Mouse (Mus musculus): ENCODE data around the gene Uba7. TPM values are rescaled to one million over a fixed set of nuclear protein-coding genes. Genes with fewer than 3 reads are reported as not detected.

The Uba7 gene
- polyA plus RNA-seq, 1 experiment from 2014 or later: 24.6 TPM

- H3K9me3 ChIP-seq: no peaks in the 10 kb centered on the region
- H3K4me1 ChIP-seq: no peaks in the 10 kb centered on the region
- H3K9ac ChIP-seq: no peak overlapping the region
- no peak overlapping the region for H3K4me3 ChIP-seq
- no peak overlapping the region for H3K27ac ChIP-seq
- ATAC-seq (ENCODE audit: insufficient number of reproducible peaks, insufficient read depth, low FRiP score, low TSS enrichment): no peak
- WGBS: 18% methylated on average over 5 of the region's 5 CpGs
- no peaks in the 10 kb centered on the region for H3K27me3 ChIP-seq
- H3K36me3 ChIP-seq: peaks cover 50% of the 10 kb centered on the region
- no peak overlapping the region for H3K4me2 ChIP-seq (replicated peaks)
Measured at GRCm38 (mm10) chr9:107963700-107964099, 11.6 kb upstream of the Uba7 start.

- no peak for ATAC-seq (ENCODE audit: insufficient number of reproducible peaks, insufficient read depth, low FRiP score, low TSS enrichment)
- Histone ChIP-seq H3K4me2 (replicated peaks) (no peak overlapping the region), H3K4me1 (no peaks in the 10 kb centered on the region), H3K27ac (no peak overlapping the region), H3K36me3 (peaks cover 48% of the 10 kb centered on the region), H3K4me3 (no peak overlapping the region), H3K9me3 (no peaks in the 10 kb centered on the region), H3K9ac (no peak overlapping the region), H3K27me3 (no peaks in the 10 kb centered on the region)
- WGBS: 89% methylated on average over 9 of the region's 9 CpGs
Measured at GRCm38 (mm10) chr9:107964681-107965080, 10.6 kb upstream of the Uba7 start.

- no peak for ATAC-seq (ENCODE audit: insufficient number of reproducible peaks, insufficient read depth, low FRiP score, low TSS enrichment)
- Histone ChIP-seq H3K36me3 (peaks cover 44% of the 10 kb centered on the region), H3K9ac (no peak overlapping the region), H3K9me3 (no peaks in the 10 kb centered on the region), H3K27ac (no peak overlapping the region), H3K4me3 (no peak overlapping the region), H3K4me2 (replicated peaks) (no peak overlapping the region), H3K4me1 (no peaks in the 10 kb centered on the region), H3K27me3 (no peaks in the 10 kb centered on the region)
- 86% methylated on average over 10 of the region's 10 CpGs for WGBS
Measured at GRCm38 (mm10) chr9:107966676-107967075, 8.6 kb upstream of the Uba7 start.

- Histone ChIP-seq H3K4me3 (no peak overlapping the region), H3K27ac (no peak overlapping the region), H3K4me1 (no peaks in the 10 kb centered on the region), H3K27me3 (no peaks in the 10 kb centered on the region), H3K9me3 (no peaks in the 10 kb centered on the region), H3K9ac (no peak overlapping the region), H3K4me2 (replicated peaks) (no peak overlapping the region), H3K36me3 (peaks cover 40% of the 10 kb centered on the region)
- 84% methylated on average over 6 of the region's 6 CpGs for WGBS
- ATAC-seq (ENCODE audit: insufficient number of reproducible peaks, insufficient read depth, low FRiP score, low TSS enrichment): no peak
Measured at GRCm38 (mm10) chr9:107967437-107967836, 7.9 kb upstream of the Uba7 start.

- Histone ChIP-seq H3K4me3 (no peak overlapping the region), H3K4me2 (replicated peaks) (no peak overlapping the region), H3K27me3 (no peaks in the 10 kb centered on the region), H3K36me3 (peaks cover 39% of the 10 kb centered on the region), H3K4me1 (no peaks in the 10 kb centered on the region), H3K9me3 (no peaks in the 10 kb centered on the region), H3K9ac (no peak overlapping the region), H3K27ac (no peak overlapping the region)
- ATAC-seq (ENCODE audit: insufficient number of reproducible peaks, insufficient read depth, low FRiP score, low TSS enrichment): no peak
- 89% methylated on average over 7 of the region's 7 CpGs for WGBS
Measured at GRCm38 (mm10) chr9:107968531-107968930, 6.8 kb upstream of the Uba7 start.

- no peak overlapping the region for H3K9ac ChIP-seq
- no peaks in the 10 kb centered on the region for H3K4me1 ChIP-seq
- peaks cover 39% of the 10 kb centered on the region for H3K36me3 ChIP-seq
- 95% methylated on average over 5 of the region's 5 CpGs for WGBS
- H3K9me3 ChIP-seq: no peaks in the 10 kb centered on the region
- H3K27me3 ChIP-seq: no peaks in the 10 kb centered on the region
- no peak for ATAC-seq (ENCODE audit: insufficient number of reproducible peaks, insufficient read depth, low FRiP score, low TSS enrichment)
- H3K4me3 ChIP-seq: no peak overlapping the region
- H3K27ac ChIP-seq: no peak overlapping the region
- no peak overlapping the region for H3K4me2 ChIP-seq (replicated peaks)
Measured at GRCm38 (mm10) chr9:107970311-107970710, 5.0 kb upstream of the Uba7 start.

- WGBS: 76% methylated on average over 8 of the region's 8 CpGs
- peaks cover 35% of the 10 kb centered on the region for H3K36me3 ChIP-seq
- ATAC-seq (ENCODE audit: insufficient number of reproducible peaks, insufficient read depth, low FRiP score, low TSS enrichment): no peak
Measured at GRCm38 (mm10) chr9:107971690-107972541, 3.4 kb upstream of the Uba7 start.

GRCm38 (mm10) chr9:107974491-107975171 lies 674 bp upstream of the Uba7 start:
- no peaks in the 10 kb centered on the region for H3K27me3 ChIP-seq
- ATAC-seq (ENCODE audit: insufficient number of reproducible peaks, insufficient read depth, low FRiP score, low TSS enrichment): no peak
- H3K9ac ChIP-seq: no peak overlapping the region
- H3K36me3 ChIP-seq: peaks cover 21% of the 10 kb centered on the region
- H3K4me2 ChIP-seq (replicated peaks): no peak overlapping the region
- no peaks in the 10 kb centered on the region for H3K9me3 ChIP-seq
- WGBS: 74% methylated on average over 10 of the region's 10 CpGs
- H3K4me3 ChIP-seq: no peak overlapping the region
- H3K4me1 ChIP-seq: peaks cover 8% of the 10 kb centered on the region; the same call in 1 of the 2 replicates
- peak overlapping the region; percentile 1 for H3K27ac ChIP-seq

More at GRCm38 (mm10) chr9:107971690-107972541, 3.4 kb upstream of the Uba7 start:
- Histone ChIP-seq H3K27ac (no peak overlapping the region), H3K4me3 (no peak overlapping the region), H3K4me1 (peaks cover 5% of the 10 kb centered on the region; the same call in 1 of the 2 replicates), H3K4me2 (replicated peaks) (no peak overlapping the region), H3K27me3 (no peaks in the 10 kb centered on the region), H3K9me3 (no peaks in the 10 kb centered on the region), H3K9ac (no peak overlapping the region)

- H3K27me3 ChIP-seq: no peaks in the 10 kb centered on the region
- no peaks in the 10 kb centered on the region for H3K36me3 ChIP-seq
- H3K9me3 ChIP-seq: no peaks in the 10 kb centered on the region
- H3K9ac ChIP-seq: no peak overlapping the region
- no peak overlapping the region for H3K4me2 ChIP-seq (replicated peaks)
- no peak for ATAC-seq (ENCODE audit: insufficient number of reproducible peaks, insufficient read depth, low FRiP score, low TSS enrichment)
- H3K4me3 ChIP-seq: no peak overlapping the region
- peaks cover 41% of the 10 kb centered on the region for H3K4me1 ChIP-seq
- 88% methylated on average over 12 of the region's 12 CpGs for WGBS
- H3K27ac ChIP-seq: no peak overlapping the region
Measured at GRCm38 (mm10) chr9:107978815-107979214, 3.5 kb downstream of the Uba7 start.

GRCm38 (mm10) chr9:107981684-107982605 lies 6.6 kb downstream of the Uba7 start:
- Histone ChIP-seq H3K27ac (peak overlapping the region; percentile 98), H3K4me2 (replicated peaks) (peak overlapping the region; percentile 88), H3K4me1 (peaks cover 43% of the 10 kb centered on the region), H3K27me3 (no peaks in the 10 kb centered on the region), H3K4me3 (peak overlapping the region; percentile 87), H3K36me3 (no peaks in the 10 kb centered on the region), H3K9ac (peak overlapping the region; percentile 88; the same call in 1 of the 2 replicates), H3K9me3 (no peaks in the 10 kb centered on the region)
- WGBS: 15% methylated on average over 7 of the region's 7 CpGs
- peak; percentile 59 for ATAC-seq (ENCODE audit: insufficient number of reproducible peaks, insufficient read depth, low FRiP score, low TSS enrichment)

- Histone ChIP-seq H3K9ac (peak within 1 kb of the TSS; percentile 88), H3K4me2 (replicated peaks) (peak within 1 kb of the TSS; percentile 88), H3K27me3 (no peaks in the 10 kb centered on the region), H3K4me1 (peaks cover 48% of the 10 kb centered on the region), H3K27ac (peak within 1 kb of the TSS; percentile 98), H3K4me3 (peak within 1 kb of the TSS; percentile 87), H3K9me3 (no peaks in the 10 kb centered on the region), H3K36me3 (no peaks in the 10 kb centered on the region)
- ATAC-seq (ENCODE audit: insufficient number of reproducible peaks, insufficient read depth, low FRiP score, low TSS enrichment): peak; percentile 75
- WGBS: 14% methylated on average over 13 of the region's 14 CpGs
Measured at GRCm38 (mm10) chr9:107982681-107983346, 7.5 kb downstream of the Uba7 start, which contains the start of gene Gm20661. TSS of gene Gm20661 (plus strand) at chr9:107983058.
